Mouse (Mus musculus): ENCODE data around the gene Pold2.

- TF ChIP-seq CTCF (IDR thresholded peaks at IDR 0.05; ENCODE audit: low read depth), result no peak
- TF ChIP-seq EP300 (IDR thresholded peaks at IDR 0.05; ENCODE audit: low read depth), result no peak
Observed at GRCm38 (mm10) chr11:5869331-5869730, 8.8 kb downstream of the Pold2 start.
